Comparison of ENCODE assay signal across 8 mouse cellular contexts in genomic region chr14:21659652-21660051, GRCm38 (mm10). TPM values are rescaled to one million over a fixed set of nuclear protein-coding genes. Genes with fewer than 3 reads are reported as not detected.
DNase-seq lines count a peak whose midpoint lies in the region; ATAC-seq and TF ChIP-seq lines count a peak whose summit lies in the region.

No protein-coding gene starts in this region.

- TF ChIP-seq EP300 in heart, postnatal 0 days (IDR thresholded peaks at IDR 0.05; ENCODE audit: low read depth): no peak

- WGBS in embryonic facial prominence, embryonic 10.5 days: 26% methylated on average over 5 of the region's 5 CpGs
- 24% methylated on average over 5 of the region's 5 CpGs for WGBS in heart, postnatal 0 days

- DNase-seq in frontal cortex, postnatal 10 days (ENCODE audit: low spot score in 2 of 2): no peak
- peak; percentile 72 for DNase-seq in adrenal gland, postnatal 10 days
- DNase-seq in embryonic facial prominence, embryonic 10.5 days (ENCODE audit: low spot score): peak; percentile 70
- peak; percentile 79 for DNase-seq in heart, postnatal 0 days (ENCODE audit: low spot score)
- DNase-seq in kidney, postnatal 25 days: peak; percentile 63 to 79
- DNase-seq in lung, postnatal 4 days: peak; percentile 45 to 74
- DNase-seq in right cerebral cortex, postnatal 4 days: peak; percentile 71

- H3K4me2 ChIP-seq in heart, postnatal 0 days (ENCODE audit: low read depth, low read length): peak overlapping the region; percentile 54

- no peak overlapping the region for H3K4me3 ChIP-seq in embryonic facial prominence, embryonic 10.5 days
- peak overlapping the region; percentile 24 for H3K4me3 ChIP-seq in heart, postnatal 0 days (ENCODE audit: low read depth, low read length)

- no peaks in the 10 kb centered on the region for H3K27me3 ChIP-seq in embryonic facial prominence, embryonic 10.5 days (replicated peaks; ENCODE audit: low read depth, poor library complexity, severe bottlenecking)
- H3K27me3 ChIP-seq in heart, postnatal 0 days (ENCODE audit: control insufficient read depth, insufficient read depth, low read length): no peaks in the 10 kb centered on the region

- peaks cover 40% of the 10 kb centered on the region for H3K4me1 ChIP-seq in embryonic facial prominence, embryonic 10.5 days
- peaks cover 10% of the 10 kb centered on the region for H3K4me1 ChIP-seq in heart, postnatal 0 days (ENCODE audit: control insufficient read depth, insufficient read depth)

- H3K27ac ChIP-seq in embryonic facial prominence, embryonic 10.5 days (replicated peaks): no peak overlapping the region
- H3K27ac ChIP-seq in heart, postnatal 0 days (ENCODE audit: low read depth): peak overlapping the region; percentile 49

- H3K9me3 ChIP-seq in embryonic facial prominence, embryonic 10.5 days: no peaks in the 10 kb centered on the region
- H3K9me3 ChIP-seq in heart, postnatal 0 days (replicated peaks; ENCODE audit: control insufficient read depth, low read length): no peaks in the 10 kb centered on the region

- no peak overlapping the region for H3K9ac ChIP-seq in heart, postnatal 0 days (replicated peaks; ENCODE audit: low read depth, low read length)

- TF ChIP-seq CTCF in heart, postnatal 0 days (IDR thresholded peaks at IDR 0.05; ENCODE audit: low read depth): peak; percentile 80

- peak; percentile 66 for ATAC-seq in frontal cortex, adult (ENCODE audit: low TSS enrichment)
- ATAC-seq in heart, postnatal 0 days (ENCODE audit: insufficient read depth, low read depth): peak; percentile 91

- H3K36me3 ChIP-seq in embryonic facial prominence, embryonic 10.5 days (replicated peaks): peaks cover 42% of the 10 kb centered on the region
- peaks cover 47% of the 10 kb centered on the region for H3K36me3 ChIP-seq in heart, postnatal 0 days (replicated peaks; ENCODE audit: control insufficient read depth, insufficient read depth, low read length)

RNA-seq across cellular contexts. Expression of gene Dupd1, which starts 54.7 kb away (rescaled TPM):
- 1 to 10 TPM; 2.1 to 4.1 TPM for total RNA-seq in adrenal gland, postnatal 10 days (2021)
- not detected in 2 replicates for polyA plus RNA-seq in embryonic facial prominence, embryonic 10.5 days (2016; fragmentation: Nextera tagmentation; extraction: Ambion mirVana)
- not detected in 2 replicates for total RNA-seq in heart, postnatal 0 days (2014; rRNA removed; ENCODE audit: low replicate concordance)
- 0.15 TPM in 2 replicates for polyA plus RNA-seq in heart, postnatal 0 days (2015; fragmentation: Nextera tagmentation; extraction: Ambion mirVana)

Comparison
In these comparisons a context has a peak if more than half of its experiments do, and no peak if none do; other contexts are left out.
1. DNase-seq: peak in adrenal gland, postnatal 10 days (single experiment), embryonic facial prominence, embryonic 10.5 days (single experiment), heart, postnatal 0 days (single experiment), kidney, postnatal 25 days (2 of 2), lung, postnatal 4 days (2 of 2) and right cerebral cortex, postnatal 4 days (single experiment); none in frontal cortex, postnatal 10 days (0 of 2).